Mouse (Mus musculus): ENCODE results near the gene Hspa1l.

GRCm38 (mm10) chr17:34947606-34948005, 24.9 kb upstream of the Hspa1l start:
- TF ChIP-seq POLR2A (IDR thresholded peaks at IDR 0.05; ENCODE audit: low read depth, low read length) (no peak), CTCF (conservative IDR thresholded peaks at IDR 0.05; ENCODE audit: insufficient read depth, insufficient read length, low read depth, low read length) (peak; percentile 66)

Data from kidney, adult 2 months (tissue).